In genomic region chr14:19769441-19770200, GRCm38 (mm10) we compare ENCODE assay signal across 10 mouse cellular contexts. TPM values are rescaled to one million over a fixed set of nuclear protein-coding genes. Genes with fewer than 3 reads are reported as not detected.
DNase-seq lines count a peak whose midpoint lies in the region; ATAC-seq and TF ChIP-seq lines count a peak whose summit lies in the region.
"Had no signal": no experiment of that assay in that cellular context is flagged by ENCODE, and none has a peak within 500 bp of the region (broad histone marks: within the 10 kb centered on the region; RNA-seq: fewer than 3 reads in every experiment).

No protein-coding gene starts in this region.

- TF ChIP-seq POLR2A in testis, adult 2 months (IDR thresholded peaks at IDR 0.05; ENCODE audit: control insufficient read depth, low read depth, low read length), result no peak

- peaks cover 6% of the 10 kb centered on the region; the same call in 1 of the 2 replicates for H3K36me3 ChIP-seq in midbrain, embryonic 10.5 days
- H3K36me3 ChIP-seq in midbrain, embryonic 15.5 days (replicated peaks), result no peaks in the 10 kb centered on the region
- H3K36me3 ChIP-seq in testis, adult 2 months (ENCODE audit: control insufficient read depth, insufficient read depth, low read length), result no peaks in the 10 kb centered on the region

- WGBS in midbrain, embryonic 10.5 days, result 35% methylated on average over 6 of the region's 6 CpGs
- 38% methylated on average over 6 of the region's 6 CpGs for WGBS in midbrain, embryonic 15.5 days

- peak; percentile 38 for DNase-seq in midbrain, embryonic 10.5 days (ENCODE audit: low spot score)
- DNase-seq in gastrocnemius, adult 18-20 months (ENCODE audit: low spot score), result peak; percentile 68
- peak; percentile 72 for DNase-seq in kidney, postnatal 10 days
- no peak for DNase-seq in thymus, postnatal 10 days (ENCODE audit: low spot score in 2 of 2)
- DNase-seq in right cerebral cortex, postnatal 10 days (ENCODE audit: low spot score in 2 of 2), result no peak
- DNase-seq: cerebellum, postnatal 25 days; layer of hippocampus, postnatal 36 days had no signal

- H3K27me3 ChIP-seq in midbrain, embryonic 10.5 days (ENCODE audit: low read depth, poor library complexity, severe bottlenecking), result no peaks in the 10 kb centered on the region
- no peaks in the 10 kb centered on the region for H3K27me3 ChIP-seq in midbrain, embryonic 15.5 days (replicated peaks)
- H3K27me3 ChIP-seq in testis, adult 2 months (ENCODE audit: control insufficient read depth, insufficient read depth, low read length), result no peaks in the 10 kb centered on the region
- H3K27me3 ChIP-seq: heart, embryonic 12.5 days had no signal

- TF ChIP-seq CTCF in testis, adult 2 months (IDR thresholded peaks at IDR 0.05; ENCODE audit: control insufficient read depth, insufficient read depth, insufficient replicate concordance, low read depth, low read length), result no peak

- H3K9ac ChIP-seq in midbrain, embryonic 15.5 days, result no peak overlapping the region
- H3K9ac ChIP-seq: heart, embryonic 12.5 days had no signal

- H3K27ac ChIP-seq in midbrain, embryonic 10.5 days (replicated peaks), result peak overlapping the region; percentile 46
- no peak overlapping the region for H3K27ac ChIP-seq in midbrain, embryonic 15.5 days
- peak overlapping the region; percentile 5 for H3K27ac ChIP-seq in testis, adult 2 months (ENCODE audit: control insufficient read depth, insufficient read depth, low read depth, low read length)

- H3K4me1 ChIP-seq in midbrain, embryonic 10.5 days, result peaks cover 61% of the 10 kb centered on the region
- 0 out of 2 replicates have a peak, but pooled peaks cover 8% of the 10 kb centered on the region for H3K4me1 ChIP-seq in midbrain, embryonic 15.5 days
- no peaks in the 10 kb centered on the region for H3K4me1 ChIP-seq in testis, adult 2 months (ENCODE audit: control insufficient read depth, insufficient read depth, low read length)

- no peak for ATAC-seq in midbrain, embryonic 15.5 days (replicated peaks)

- H3K4me2 ChIP-seq in midbrain, embryonic 15.5 days, result no peak overlapping the region
- H3K4me2 ChIP-seq: heart, embryonic 12.5 days had no signal

- no peaks in the 10 kb centered on the region for H3K9me3 ChIP-seq in midbrain, embryonic 10.5 days (replicated peaks)
- no peaks in the 10 kb centered on the region for H3K9me3 ChIP-seq in midbrain, embryonic 15.5 days
- H3K9me3 ChIP-seq: heart, embryonic 12.5 days had no signal

- no peak overlapping the region for H3K4me3 ChIP-seq in midbrain, embryonic 10.5 days
- no peak overlapping the region for H3K4me3 ChIP-seq in midbrain, embryonic 15.5 days
- no peak overlapping the region for H3K4me3 ChIP-seq in testis, adult 2 months (ENCODE audit: control insufficient read depth, low read depth, low read length)
- H3K4me3 ChIP-seq: heart, embryonic 12.5 days had no signal

RNA-seq across cellular contexts. Expression of gene Nid2, which starts 18.6 kb away (rescaled TPM):
- polyA plus RNA-seq in midbrain, embryonic 10.5 days (2016; fragmentation: Nextera tagmentation; extraction: Ambion mirVana), result 41.0 and 41.6 TPM in 2 replicates
- polyA plus RNA-seq in midbrain, embryonic 15.5 days (2015; fragmentation: Nextera tagmentation; extraction: Ambion mirVana), result 41.0 and 44.4 TPM in 2 replicates
- total RNA-seq in gastrocnemius, adult 18-20 months (2021), result 1 to 10 TPM; 5.5 to 7.1 TPM
- 5.7 and 7.0 TPM in 2 replicates for polyA plus RNA-seq in testis, adult 2 months (2012; rRNA removed)

RNA-seq across cellular contexts. Expression of gene Rtraf, which starts 54.0 kb away (rescaled TPM):
- 221 and 237 TPM in 2 replicates for polyA plus RNA-seq in midbrain, embryonic 10.5 days (2016; fragmentation: Nextera tagmentation; extraction: Ambion mirVana)
- 135 and 137 TPM in 2 replicates for polyA plus RNA-seq in midbrain, embryonic 15.5 days (2015; fragmentation: Nextera tagmentation; extraction: Ambion mirVana)
- total RNA-seq in gastrocnemius, adult 18-20 months (2021), result 10 to 100 TPM; 84.3 to 88.5 TPM
- 64.6 and 67.4 TPM in 2 replicates for polyA plus RNA-seq in testis, adult 2 months (2012; rRNA removed)

Comparison
In these comparisons a context has a peak if more than half of its experiments do, and no peak if none do; other contexts are left out.
1. DNase-seq: peak in midbrain, embryonic 10.5 days (single experiment), gastrocnemius, adult 18-20 months (single experiment) and kidney, postnatal 10 days (single experiment); none in thymus, postnatal 10 days (0 of 2) and right cerebral cortex, postnatal 10 days (0 of 2).